Mouse (Mus musculus) forebrain, embryonic 11.5 days (tissue): ENCODE measurements around the gene Bche. TPM values are rescaled to one million over a fixed set of nuclear protein-coding genes. Genes with fewer than 3 reads are reported as not detected.

Experiments
- ATAC-seq: fragments of 200-750 bp; cut with Nextera tagmentation; replicated peaks from 2 replicates; pipeline ENCODE4 v1.8.0; 2017; ENCODE audit warnings: moderate TSS enrichment; ENCODE audit not compliant: low FRiP score
- DNase-seq: peaks from one replicate; pipeline ENCODE4 v3.0.0-alpha.2; 2017; ENCODE audit warnings: low spot score
- H3K27ac ChIP-seq: fragments of 300-500 bp; sonication (generic); 2 replicates; pipeline ENCODE4 v1.5.1; 2014; ENCODE audit warnings: low read depth, low read length
- H3K27me3 ChIP-seq: fragments of 300-500 bp; sonication (generic); 2 replicates; pipeline ENCODE4 v1.6.1; 2014; ENCODE audit warnings: mild to moderate bottlenecking, low read length, mixed read lengths; ENCODE audit not compliant: control insufficient read depth, insufficient read depth
- H3K36me3 ChIP-seq: fragments of 300-500 bp; sonication (generic); 2 replicates; pipeline ENCODE4 v1.6.1; 2014; ENCODE audit warnings: mild to moderate bottlenecking, low read length, moderate library complexity, mixed read lengths; ENCODE audit not compliant: control insufficient read depth, insufficient read depth
- H3K4me1 ChIP-seq: fragments of 300-500 bp; sonication (generic); replicated peaks from 2 replicates; pipeline ENCODE4 v1.6.1; 2014; ENCODE audit warnings: low read length, mixed read lengths; ENCODE audit not compliant: control insufficient read depth, insufficient read depth
- H3K4me2 ChIP-seq: fragments of 300-500 bp; sonication (generic); 2 replicates; pipeline ENCODE4 v1.6.1; 2014; ENCODE audit warnings: low read depth, mild to moderate bottlenecking, low read length, moderate library complexity, mixed read lengths; ENCODE audit not compliant: severe bottlenecking
- H3K4me3 ChIP-seq: fragments of 300-500 bp; sonication (generic); 2 replicates; pipeline ENCODE4 v1.5.1; 2014; ENCODE audit warnings: low read depth, low read length
- H3K9ac ChIP-seq: fragments of 300-500 bp; sonication (generic); 2 replicates; pipeline ENCODE4 v1.6.1; 2014; ENCODE audit warnings: low read length
- H3K9me3 ChIP-seq: fragments of 300-500 bp; sonication (generic); 2 replicates; pipeline ENCODE4 v1.6.1; 2016; ENCODE audit warnings: low read length, mixed read lengths; ENCODE audit not compliant: control insufficient read depth
- WGBS: fragments of 180-500 bp; shearing (Covaris S2); extraction: QIAGEN DNeasy Blood & Tissue Kit; methylation state at CpG from one replicate; pipeline ENCODE4 v1.1.7; 2014; 5-methylcytosine and 5-hydroxymethylcytosine counted together
- polyA plus RNA-seq: library from polyadenylated mRNA; unstranded; fragments of >200 nt; fragmentation: Nextera tagmentation; extraction: Ambion mirVana; gene quantifications from 2 replicates; pipeline ENCODE4 v1.2.1, GENCODE M21; 2014

Gene Bche
- polyA plus RNA-seq, 1 experiment from 2014 or later: 3.5 TPM

GRCm38 (mm10) chr3:73707461-73708409 is 480 bp downstream of the Bche start:
- Histone ChIP-seq H3K9me3 (no peaks in the 10 kb centered on the region), H3K9ac (peak overlapping the region; percentile 46), H3K36me3 (no peaks in the 10 kb centered on the region), H3K27me3 (no peaks in the 10 kb centered on the region), H3K4me3 (peak overlapping the region; percentile 36), H3K4me2 (peak overlapping the region; percentile 57), H3K4me1 (no peaks in the 10 kb centered on the region), H3K27ac (no peak overlapping the region)
- ATAC-seq (peak; percentile 95), DNase-seq (peak; percentile 85)
- WGBS: 20% methylated on average over 20 of the region's 20 CpGs

GRCm38 (mm10) chr3:73706544-73706943 is 1.7 kb downstream of the Bche start:
- H3K36me3 ChIP-seq: no peaks in the 10 kb centered on the region
- H3K4me1 ChIP-seq: no peaks in the 10 kb centered on the region
- H3K4me2 ChIP-seq: no peak overlapping the region
- H3K27me3 ChIP-seq: no peaks in the 10 kb centered on the region
- ATAC-seq (no peak), DNase-seq (no peak)
- no peaks in the 10 kb centered on the region for H3K9me3 ChIP-seq
- H3K9ac ChIP-seq: no peak overlapping the region
- no peak overlapping the region for H3K4me3 ChIP-seq
- no peak overlapping the region for H3K27ac ChIP-seq
- WGBS: 23% methylated on average over 1 of the region's 1 CpGs

- DNase-seq (no peak), ATAC-seq (no peak)
- no peaks in the 10 kb centered on the region for H3K36me3 ChIP-seq
- no peak overlapping the region for H3K4me2 ChIP-seq
- no peaks in the 10 kb centered on the region for H3K27me3 ChIP-seq
- 85% methylated on average over 1 of the region's 1 CpGs for WGBS
- no peak overlapping the region for H3K4me3 ChIP-seq
- H3K4me1 ChIP-seq: no peaks in the 10 kb centered on the region
- H3K9me3 ChIP-seq: no peaks in the 10 kb centered on the region
- no peak overlapping the region for H3K9ac ChIP-seq
- no peak overlapping the region for H3K27ac ChIP-seq
Measured at GRCm38 (mm10) chr3:73698889-73699288, 9.3 kb downstream of the Bche start.

GRCm38 (mm10) chr3:73673333-73673732 is 34.9 kb downstream of the Bche start:
- H3K4me3 ChIP-seq: no peak overlapping the region
- H3K9me3 ChIP-seq: no peaks in the 10 kb centered on the region
- H3K27ac ChIP-seq: no peak overlapping the region
- H3K27me3 ChIP-seq: no peaks in the 10 kb centered on the region
- no peak for ATAC-seq
- no peaks in the 10 kb centered on the region for H3K36me3 ChIP-seq
- no peak overlapping the region for H3K9ac ChIP-seq
- no peak for DNase-seq
- WGBS: 78% methylated on average over 1 of the region's 1 CpGs
- H3K4me2 ChIP-seq: no peak overlapping the region
- no peaks in the 10 kb centered on the region for H3K4me1 ChIP-seq

- WGBS: 86% methylated on average over 5 of the region's 5 CpGs
- ATAC-seq (no peak), DNase-seq (no peak)
- H3K4me1 ChIP-seq: no peaks in the 10 kb centered on the region
- no peak overlapping the region for H3K4me3 ChIP-seq
- H3K27me3 ChIP-seq: no peaks in the 10 kb centered on the region
- no peak overlapping the region for H3K4me2 ChIP-seq
- no peak overlapping the region for H3K9ac ChIP-seq
- no peaks in the 10 kb centered on the region for H3K36me3 ChIP-seq
- H3K9me3 ChIP-seq: no peaks in the 10 kb centered on the region
- no peak overlapping the region for H3K27ac ChIP-seq
Measured at GRCm38 (mm10) chr3:73668172-73668571, 40.0 kb downstream of the Bche start.

- 94% methylated on average over 3 of the region's 3 CpGs for WGBS
- Histone ChIP-seq H3K4me2 (no peak overlapping the region), H3K27ac (no peak overlapping the region), H3K4me3 (no peak overlapping the region), H3K9ac (no peak overlapping the region), H3K4me1 (no peaks in the 10 kb centered on the region), H3K27me3 (no peaks in the 10 kb centered on the region), H3K9me3 (no peaks in the 10 kb centered on the region), H3K36me3 (no peaks in the 10 kb centered on the region)
- DNase-seq (no peak), ATAC-seq (no peak)
Measured at GRCm38 (mm10) chr3:73667245-73668131, 40.7 kb downstream of the Bche start.

- H3K4me2 ChIP-seq: no peak overlapping the region
- no peak overlapping the region for H3K4me3 ChIP-seq
- H3K4me1 ChIP-seq: no peaks in the 10 kb centered on the region
- H3K9ac ChIP-seq: no peak overlapping the region
- no peaks in the 10 kb centered on the region for H3K36me3 ChIP-seq
- H3K9me3 ChIP-seq: no peaks in the 10 kb centered on the region
- no peak for DNase-seq
- no peak overlapping the region for H3K27ac ChIP-seq
- no peak for ATAC-seq
- no peaks in the 10 kb centered on the region for H3K27me3 ChIP-seq
Measured at GRCm38 (mm10) chr3:73650281-73650680, 57.9 kb downstream of the Bche start.

GRCm38 (mm10) chr3:73647064-73647463 is 61.2 kb downstream of the Bche start:
- 92% methylated on average over 2 of the region's 2 CpGs for WGBS
- no peak for ATAC-seq
- no peak overlapping the region for H3K9ac ChIP-seq
- no peaks in the 10 kb centered on the region for H3K4me1 ChIP-seq
- H3K4me2 ChIP-seq: no peak overlapping the region
- H3K4me3 ChIP-seq: no peak overlapping the region
- no peaks in the 10 kb centered on the region for H3K36me3 ChIP-seq
- no peaks in the 10 kb centered on the region for H3K27me3 ChIP-seq
- no peak overlapping the region for H3K27ac ChIP-seq
- no peaks in the 10 kb centered on the region for H3K9me3 ChIP-seq
- DNase-seq: no peak
